Mouse (Mus musculus) limb, embryonic 12.5 days (tissue): ENCODE results near the gene Rab9. TPM values are rescaled to one million over a fixed set of nuclear protein-coding genes. Genes with fewer than 3 reads are reported as not detected.

Experiments
- ATAC-seq: fragments of 200-750 bp; cut with Nextera tagmentation; 2 replicates; pipeline ENCODE4 v1.8.0; 2017; ENCODE audit warnings: low read depth, moderate TSS enrichment; ENCODE audit not compliant: insufficient number of reproducible peaks, insufficient read depth, low FRiP score, low TSS enrichment
- H3K27ac ChIP-seq: fragments of 300-500 bp; sonication (generic); 2 replicates; pipeline ENCODE4 v1.5.1; 2016; ENCODE audit warnings: mild to moderate bottlenecking, moderate library complexity
- H3K27me3 ChIP-seq: fragments of 300-500 bp; sonication (generic); 2 replicates; pipeline ENCODE4 v1.6.1; 2016; ENCODE audit warnings: mild to moderate bottlenecking, moderate library complexity
- H3K36me3 ChIP-seq: fragments of 300-500 bp; sonication (generic); 2 replicates; pipeline ENCODE4 v1.6.1; 2016; ENCODE audit warnings: mild to moderate bottlenecking, moderate library complexity
- H3K4me1 ChIP-seq: fragments of 300-500 bp; sonication (generic); replicated peaks from 2 replicates; pipeline ENCODE4 v1.6.1; 2016
- H3K4me2 ChIP-seq: fragments of 300-500 bp; sonication (generic); 2 replicates; pipeline ENCODE4 v1.6.1; 2016; ENCODE audit warnings: mild to moderate bottlenecking, moderate library complexity
- H3K4me3 ChIP-seq: fragments of 300-500 bp; sonication (generic); replicated peaks from 2 replicates; pipeline ENCODE4 v1.5.1; 2016; ENCODE audit warnings: mild to moderate bottlenecking
- H3K9ac ChIP-seq: fragments of 300-500 bp; sonication (generic); replicated peaks from 2 replicates; pipeline ENCODE4 v1.6.1; 2016; ENCODE audit warnings: mild to moderate bottlenecking, moderate library complexity
- H3K9me3 ChIP-seq: fragments of 300-500 bp; sonication (generic); 2 replicates; pipeline ENCODE4 v1.6.1; 2016; ENCODE audit warnings: mild to moderate bottlenecking, moderate library complexity
- WGBS: fragments of 180-500 bp; shearing (Covaris S2); methylation state at CpG from one replicate; pipeline ENCODE4 v1.1.7; 2016; 5-methylcytosine and 5-hydroxymethylcytosine counted together
- polyA plus RNA-seq: library from polyadenylated mRNA; unstranded; fragments of >200 nt; fragmentation: Nextera tagmentation; extraction: Ambion mirVana; gene quantifications from 2 replicates; pipeline ENCODE4 v1.2.1, GENCODE M21; 2016

Rab9 gene
- polyA plus RNA-seq, 1 experiment from 2014 or later = 58.0 TPM

GRCm38 (mm10) chrX:166454331-166454730 lies 25.3 kb downstream of the Rab9 start:
- no peak overlapping the region for H3K27ac ChIP-seq
- no peaks in the 10 kb centered on the region for H3K9me3 ChIP-seq
- no peak overlapping the region for H3K9ac ChIP-seq
- no peak overlapping the region for H3K4me3 ChIP-seq
- H3K4me1 ChIP-seq = no peaks in the 10 kb centered on the region
- no peak overlapping the region for H3K4me2 ChIP-seq
- H3K36me3 ChIP-seq = peaks cover 11% of the 10 kb centered on the region; the same call in 1 of the 2 replicates
- no peak for ATAC-seq
- WGBS = 74% methylated on average over 3 of the region's 3 CpGs
- H3K27me3 ChIP-seq = peaks cover 16% of the 10 kb centered on the region

DNA sequence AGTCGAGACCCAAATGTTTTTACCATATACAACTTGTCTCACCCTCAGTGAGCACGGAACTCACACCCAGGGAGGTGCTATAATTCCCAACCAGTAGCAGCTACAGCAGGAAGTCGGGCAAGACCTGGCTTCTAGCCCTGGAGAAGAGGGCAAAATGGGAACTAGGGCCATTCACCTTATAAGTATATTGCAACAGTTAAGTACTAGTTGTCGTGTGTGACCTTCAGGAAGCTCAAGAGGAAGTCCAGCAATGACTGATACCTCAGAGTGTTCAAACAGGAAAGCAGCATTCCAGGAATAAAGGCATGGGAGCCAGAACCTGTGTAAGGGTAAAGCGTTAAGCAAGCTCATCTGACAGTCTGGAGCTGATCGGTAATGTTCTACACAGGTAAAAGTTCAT lies 26.1 kb downstream of the Rab9 start:
- H3K27ac ChIP-seq = no peak overlapping the region
- ATAC-seq = no peak
- H3K36me3 ChIP-seq = peaks cover 15% of the 10 kb centered on the region; the same call in 1 of the 2 replicates
- H3K9me3 ChIP-seq = no peaks in the 10 kb centered on the region
- whole genome bisulfite sequencing = 81% methylated on average over 6 of the region's 6 CpGs
- no peak overlapping the region for H3K9ac ChIP-seq
- H3K4me2 ChIP-seq = no peak overlapping the region
- no peaks in the 10 kb centered on the region for H3K4me1 ChIP-seq
- H3K27me3 ChIP-seq = peaks cover 12% of the 10 kb centered on the region
- H3K4me3 ChIP-seq = no peak overlapping the region

DNA sequence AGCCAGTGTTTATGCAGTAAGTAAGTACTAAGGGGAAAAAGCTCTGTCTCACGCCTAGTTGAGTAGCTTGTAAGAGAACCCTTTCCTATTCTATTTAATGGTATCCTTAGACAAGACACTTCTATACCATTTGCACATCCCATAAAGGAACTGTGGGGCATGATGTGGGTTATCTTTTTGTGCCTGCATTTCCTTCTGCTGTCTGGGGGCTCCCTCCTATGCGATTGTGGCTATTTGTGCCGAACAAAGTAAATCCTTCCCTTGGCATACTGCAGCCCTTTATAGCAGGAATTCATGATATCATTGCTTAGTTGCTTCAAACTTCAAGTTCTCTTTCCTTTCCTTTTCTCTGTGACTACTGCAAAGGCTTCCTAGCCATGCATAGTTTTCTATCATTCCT lies 35.1 kb downstream of the Rab9 start:
- H3K27me3 ChIP-seq = peaks cover 47% of the 10 kb centered on the region

DNA sequence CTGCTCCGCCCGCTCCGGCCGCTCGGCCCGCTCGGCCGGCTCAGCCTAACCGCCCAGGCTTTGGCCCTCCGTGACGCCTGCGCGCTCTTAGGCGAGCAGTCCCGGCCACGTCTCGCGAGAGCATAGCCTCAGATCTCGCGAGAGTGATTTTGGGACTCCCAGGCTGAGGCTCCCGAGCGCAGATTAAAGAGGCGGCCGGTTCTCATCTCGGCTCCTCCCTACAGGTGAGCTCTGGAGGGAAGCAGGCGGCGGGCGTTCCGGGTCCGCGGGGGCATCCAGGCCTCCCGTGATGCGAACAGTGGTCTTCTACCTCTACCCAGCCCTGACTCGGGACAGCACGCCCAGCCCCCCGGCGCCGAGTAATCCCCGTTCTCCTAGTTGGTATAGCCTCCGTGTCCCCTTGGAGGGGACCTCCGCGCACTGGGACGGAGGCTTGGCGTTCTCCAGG lies 39.0 kb downstream of the Rab9 start, which contains the start of gene Ofd1:
Gene Ofd1 (minus strand): TSS at position 89 of the 448 bp plus-strand sequence.
- Histone ChIP-seq H3K4me3 (peak within 1 kb of the TSS; percentile 56), H3K36me3 (no peaks in the 10 kb centered on the region), H3K4me1 (no peaks in the 10 kb centered on the region), H3K4me2 (peak within 1 kb of the TSS; percentile 58), H3K27me3 (peaks cover 55% of the 10 kb centered on the region), H3K9ac (peak within 1 kb of the TSS; percentile 72), H3K27ac (peak within 1 kb of the TSS; percentile 80), H3K9me3 (no peaks in the 10 kb centered on the region)
- 13% methylated on average over 37 of the region's 44 CpGs for WGBS
- peak; percentile 95 for ATAC-seq

More for the DNA sequence above, 35.1 kb downstream of the Rab9 start:
- Histone ChIP-seq H3K36me3 (peaks cover 4% of the 10 kb centered on the region; the same call in 1 of the 2 replicates), H3K4me1 (no peaks in the 10 kb centered on the region), H3K4me2 (no peak overlapping the region), H3K4me3 (no peak overlapping the region), H3K9ac (no peak overlapping the region), H3K9me3 (no peaks in the 10 kb centered on the region), H3K27ac (no peak overlapping the region)
- WGBS = 86% methylated on average over 3 of the region's 3 CpGs
- no peak for ATAC-seq

GRCm38 (mm10) chrX:166440036-166440615 lies 39.5 kb downstream of the Rab9 start, which contains the start of gene Trappc2:
Trappc2 (plus strand) TSS chrX:166440574.
- H3K9me3 ChIP-seq = no peaks in the 10 kb centered on the region
- H3K9ac ChIP-seq = peak within 1 kb of the TSS; percentile 72
- ATAC-seq = no peak; the same call in none of the 2 replicates
- H3K4me3 ChIP-seq = peak within 1 kb of the TSS; percentile 56
- WGBS = 9% methylated on average over 29 of the region's 36 CpGs
- no peaks in the 10 kb centered on the region for H3K36me3 ChIP-seq
- peak within 1 kb of the TSS; percentile 80 for H3K27ac ChIP-seq
- peak within 1 kb of the TSS; percentile 58 for H3K4me2 ChIP-seq
- no peaks in the 10 kb centered on the region for H3K4me1 ChIP-seq
- H3K27me3 ChIP-seq = peaks cover 54% of the 10 kb centered on the region

- H3K27me3 ChIP-seq = peaks cover 19% of the 10 kb centered on the region
- 30% methylated on average over 2 of the region's 2 CpGs for WGBS
- no peaks in the 10 kb centered on the region for H3K9me3 ChIP-seq
- no peaks in the 10 kb centered on the region for H3K36me3 ChIP-seq
- H3K4me3 ChIP-seq = no peak overlapping the region
- no peak overlapping the region for H3K4me2 ChIP-seq
- no peaks in the 10 kb centered on the region for H3K4me1 ChIP-seq
- no peak overlapping the region for H3K27ac ChIP-seq
- H3K9ac ChIP-seq = no peak overlapping the region
- ATAC-seq = 0 out of 2 replicates have a peak, but pooled peaks have one; percentile 63
Measured at GRCm38 (mm10) chrX:166434812-166435211, 44.9 kb downstream of the Rab9 start.

DNA sequence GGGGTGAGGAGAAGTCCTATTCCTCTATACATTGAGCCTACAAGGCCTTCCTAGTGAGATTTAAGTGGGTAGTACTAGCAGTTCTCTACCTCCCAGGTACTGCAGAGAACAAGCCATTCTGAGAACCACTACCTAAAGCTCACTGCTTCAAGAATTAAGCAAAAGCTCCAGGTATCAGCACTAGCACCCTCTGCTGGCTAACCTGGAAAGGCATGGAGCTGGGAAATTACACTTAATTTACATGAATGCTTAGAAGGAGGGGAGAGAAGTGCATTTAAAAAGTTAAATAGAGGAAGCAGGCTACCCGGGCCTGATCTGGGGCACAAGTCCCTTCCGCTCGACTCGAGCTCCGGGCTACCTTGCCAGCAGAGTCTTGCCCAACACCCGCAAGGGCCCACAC lies 63.5 kb downstream of the Rab9 start:
- H3K4me2 ChIP-seq = no peak overlapping the region
- no peak overlapping the region for H3K9ac ChIP-seq
- H3K4me1 ChIP-seq = no peaks in the 10 kb centered on the region
- WGBS = 86% methylated on average over 5 of the region's 6 CpGs
- no peak overlapping the region for H3K4me3 ChIP-seq
- no peak overlapping the region for H3K27ac ChIP-seq
- ATAC-seq = no peak
- H3K36me3 ChIP-seq = peaks cover 5% of the 10 kb centered on the region; the same call in 1 of the 2 replicates
- no peaks in the 10 kb centered on the region for H3K9me3 ChIP-seq
- H3K27me3 ChIP-seq = no peaks in the 10 kb centered on the region

DNA sequence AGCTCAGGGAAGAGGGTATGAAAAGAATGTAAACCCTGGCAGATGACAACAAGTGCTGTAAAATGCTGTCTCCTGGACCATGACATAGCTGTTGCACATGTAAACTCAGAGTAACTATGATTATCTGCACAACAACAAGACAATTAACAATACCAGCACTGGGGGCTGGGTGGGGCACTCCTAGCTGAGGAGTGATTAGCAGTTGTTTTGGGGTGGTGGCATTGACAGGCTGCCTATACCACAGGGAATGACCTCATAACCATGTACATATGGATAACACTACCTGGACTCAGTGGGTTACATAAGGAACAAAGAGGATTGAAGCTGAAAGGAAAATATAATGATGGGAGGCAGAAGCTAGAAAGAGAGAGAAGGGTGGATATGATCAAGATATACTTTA lies 71.8 kb downstream of the Rab9 start:
- no peaks in the 10 kb centered on the region for H3K4me1 ChIP-seq
- ATAC-seq = no peak
- no peaks in the 10 kb centered on the region for H3K9me3 ChIP-seq
- H3K4me3 ChIP-seq = no peak overlapping the region
- no peak overlapping the region for H3K9ac ChIP-seq
- peaks cover 20% of the 10 kb centered on the region; the same call in 1 of the 2 replicates for H3K36me3 ChIP-seq
- H3K27ac ChIP-seq = no peak overlapping the region
- H3K27me3 ChIP-seq = peaks cover 25% of the 10 kb centered on the region
- H3K4me2 ChIP-seq = no peak overlapping the region

Other genes starting within 250 kb of the Rab9 start
- 17.0 and 17.2 TPM in 2 replicates for gene Gpm6b, start 241.0 kb downstream of the Rab9 start, polyA plus RNA-seq
- gene Trappc2, start 39.3 kb downstream of the Rab9 start, polyA plus RNA-seq = 18.4 and 18.7 TPM in 2 replicates
- gene Ofd1, start 39.2 kb downstream of the Rab9 start, polyA plus RNA-seq = 8.9 and 9.4 TPM in 2 replicates
- gene Tceanc, start 38.7 kb upstream of the Rab9 start, polyA plus RNA-seq = 13.9 and 14.0 TPM in 2 replicates
- gene Egfl6, start 105.9 kb upstream of the Rab9 start, polyA plus RNA-seq = 29.1 and 33.3 TPM in 2 replicates